Mouse (Mus musculus) kidney, adult 2 months (tissue): ENCODE measurements around the gene Olfr45.

Experiments
- CTCF ChIP-seq: fragments of 200-500 bp; conservative IDR thresholded peaks from 2 replicates; pipeline ENCODE4 v1.5.1; 2011; ENCODE audit warnings: low read depth, mild to moderate bottlenecking, control low read depth, low read length, moderate library complexity, mixed read lengths; ENCODE audit not compliant: insufficient read depth, insufficient read length
- POLR2A ChIP-seq: fragments of 200-500 bp; IDR thresholded peaks from one replicate; pipeline ENCODE4 v1.6.1; 2011; ENCODE audit warnings: low read depth, low read length, control low read depth

- TF ChIP-seq POLR2A, result no peak
- 0 out of 2 replicates have a peak, but pooled peaks have one; percentile 33 for TF ChIP-seq CTCF
Measured at GRCm38 (mm10) chr7:140733162-140733561, 51.4 kb downstream of the Olfr45 start.
